Mouse (Mus musculus) adipose tissue, adult 10 weeks (tissue): Measurements from ENCODE around the gene Chad. TPM values are rescaled to one million over a fixed set of nuclear protein-coding genes. Genes with fewer than 3 reads are reported as not detected.

ENCODE experiments used
- polyA plus RNA-seq: library from polyadenylated mRNA; stranded (reverse); fragments of 350-450 nt; fragmentation: Illumina TruSeq; extraction: RNeasy Lipid Tissue Mini Kit (QIAGEN cat#74804); gene quantifications from one replicate; pipeline ENCODE4 v1.2.3, GENCODE M21; 2014; ENCODE audit warnings: low read depth, low replicate concordance

Chad gene
- polyA plus RNA-seq = 3.5 TPM

GRCm38 (mm10) chr11:94564437-94565150, at the start of gene Chad:
Gene Chad, plus strand, starts transcription at chr11:94565047.

DNA sequence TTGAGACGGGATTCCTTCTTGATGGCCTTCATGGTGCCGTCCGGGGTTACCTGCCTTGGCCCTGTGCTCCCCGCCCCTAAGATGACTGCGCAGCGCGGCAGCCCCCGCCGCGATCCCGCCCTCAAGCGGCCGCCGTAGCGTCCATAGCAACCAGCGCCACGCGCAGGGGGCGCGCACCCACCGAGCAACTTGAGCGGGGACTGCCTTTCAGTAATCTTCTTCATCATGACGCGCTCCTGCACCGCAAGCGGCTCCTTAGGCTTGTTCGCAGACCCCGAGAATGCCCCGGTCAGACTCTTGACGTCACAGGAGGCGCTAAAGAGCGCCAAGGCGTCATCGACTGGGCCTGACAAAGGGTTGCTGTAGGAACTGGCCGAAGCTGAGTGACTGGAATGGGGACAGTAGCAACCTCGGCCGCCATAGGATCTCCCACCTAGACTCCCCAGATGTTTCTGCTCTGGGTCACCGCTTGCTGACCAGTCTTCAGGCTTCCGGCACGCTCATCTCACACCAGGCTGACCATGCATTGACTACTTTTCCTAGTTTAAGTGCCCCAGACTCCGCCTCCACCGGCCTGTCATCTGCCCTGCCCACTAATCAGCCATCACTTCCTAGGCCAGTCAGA, 43.5 kb upstream of the Chad start, which contains the start of gene Mycbpap:
Mycbpap (minus strand) TSS at position 524 of the 625 bp plus-strand sequence.

GRCm38 (mm10) chr11:94548888-94549690, 15.8 kb upstream of the Chad start, which contains the start of gene Rsad1:
Gene Rsad1, minus strand, starts transcription at chr11:94549255.

GRCm38 (mm10) chr11:94601321-94602281, 36.8 kb downstream of the Chad start, which contains the start of gene Acsf2:
Gene Acsf2, minus strand, starts transcription at chr11:94601871.

Other genes with a start within 250 kb of the Chad start
- 97.6 TPM for gene Luc7l3, start 243.1 kb upstream of the Chad start, polyA plus RNA-seq
- gene Ankrd40, start 237.0 kb upstream of the Chad start, polyA plus RNA-seq = 89.1 TPM
- 37.7 TPM for gene Abcc3, start 172.1 kb upstream of the Chad start, polyA plus RNA-seq
- 8.6 TPM for gene Cacna1g, start 90.8 kb upstream of the Chad start, polyA plus RNA-seq
- 15.4 TPM for gene Spata20, start 78.9 kb upstream of the Chad start, polyA plus RNA-seq
- 10.1 TPM for gene Epn3, start 65.1 kb upstream of the Chad start, polyA plus RNA-seq
- 16.1 TPM for gene Mycbpap, start 43.3 kb upstream of the Chad start, polyA plus RNA-seq
- gene Rsad1, start 15.8 kb upstream of the Chad start, polyA plus RNA-seq = 5.9 TPM
- gene Acsf2, start 36.8 kb downstream of the Chad start, polyA plus RNA-seq = 17.7 TPM
- 90.2 TPM for gene Lrrc59, start 64.7 kb downstream of the Chad start, polyA plus RNA-seq
- 85.4 TPM for gene Mrpl27, start 88.7 kb downstream of the Chad start, polyA plus RNA-seq
- 0.24 TPM for gene Eme1, start 88.9 kb downstream of the Chad start, polyA plus RNA-seq
- 18.0 TPM for gene Xylt2, start 112.5 kb downstream of the Chad start, polyA plus RNA-seq
- not detected for gene Gm11541, start 139.5 kb downstream of the Chad start, polyA plus RNA-seq
- gene Cdc34b, start 176.7 kb downstream of the Chad start, polyA plus RNA-seq = not detected
- gene Tmem92, start 217.7 kb downstream of the Chad start, polyA plus RNA-seq = not detected